Mouse (Mus musculus): ENCODE measurements around the gene Smco1.

The Smco1 gene

GRCm38 (mm10) chr16:32311970-32312369 lies 40.7 kb downstream of the Smco1 start:
- DNase-seq (ENCODE audit: low read depth, low spot score): no peak

- no peak for DNase-seq (ENCODE audit: low read depth, low spot score)
These were observed 41.1 kb downstream of the Smco1 start for GRCm38 (mm10) chr16:32312386-32312785.

- no peak for DNase-seq (ENCODE audit: low read depth, low spot score)
These were observed 41.6 kb downstream of the Smco1 start for GRCm38 (mm10) chr16:32312859-32313258.

GRCm38 (mm10) chr16:32316601-32317000 lies 45.3 kb downstream of the Smco1 start:
- DNase-seq (ENCODE audit: low read depth, low spot score): no peak

- DNase-seq (ENCODE audit: low read depth, low spot score): no peak
These were observed 52.7 kb downstream of the Smco1 start for GRCm38 (mm10) chr16:32323953-32324352.
